Mouse (Mus musculus): ENCODE data around the gene Astn1. TPM values are rescaled to one million over a fixed set of nuclear protein-coding genes. Genes with fewer than 3 reads are reported as not detected.

Gene Astn1
- total RNA-seq, 4 experiments from 2014 or later: 0.52 to 1.3 (median 1.0) TPM

DNA sequence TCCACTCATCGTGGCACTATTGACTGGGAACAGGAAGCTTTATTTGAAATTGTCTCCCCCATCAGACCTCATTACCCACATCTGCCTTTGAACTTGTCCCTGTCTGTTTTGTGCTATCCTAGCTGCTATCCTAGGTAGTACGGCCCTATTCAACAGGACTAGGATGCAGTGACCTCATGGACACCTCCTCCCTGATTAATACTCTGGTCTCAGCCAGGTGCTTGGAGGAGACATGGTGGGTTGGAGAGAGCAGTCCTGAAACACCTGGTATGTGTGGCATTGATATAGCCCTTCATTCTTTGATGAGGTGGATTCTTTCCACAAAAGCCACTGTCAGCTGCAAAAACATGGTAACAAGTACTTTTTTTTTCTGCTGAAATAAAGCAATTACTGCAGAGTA, 52.1 kb downstream of the Astn1 start:
- no peak for DNase-seq (ENCODE audit: low spot score)

DNA sequence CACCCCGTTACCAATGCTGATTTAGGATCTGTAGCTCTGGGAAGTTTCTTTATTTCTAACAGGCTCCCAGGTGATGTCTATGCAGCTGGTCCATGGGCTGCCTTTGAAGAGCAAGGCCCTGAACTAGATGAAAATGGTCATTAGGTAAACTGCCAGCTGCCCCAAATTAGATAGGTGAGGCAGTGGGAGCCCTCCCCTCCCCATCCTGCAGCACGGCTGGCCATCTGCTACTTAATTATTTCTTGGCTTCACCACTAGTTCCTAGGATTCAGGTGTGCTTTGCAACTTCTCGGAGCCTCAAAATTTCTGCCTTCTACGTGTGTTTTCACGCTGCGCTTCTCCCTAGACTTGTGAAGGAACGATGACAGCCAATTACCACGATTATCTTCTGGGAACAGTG, 59.4 kb downstream of the Astn1 start:
- no peak for DNase-seq (ENCODE audit: low spot score)

DNA sequence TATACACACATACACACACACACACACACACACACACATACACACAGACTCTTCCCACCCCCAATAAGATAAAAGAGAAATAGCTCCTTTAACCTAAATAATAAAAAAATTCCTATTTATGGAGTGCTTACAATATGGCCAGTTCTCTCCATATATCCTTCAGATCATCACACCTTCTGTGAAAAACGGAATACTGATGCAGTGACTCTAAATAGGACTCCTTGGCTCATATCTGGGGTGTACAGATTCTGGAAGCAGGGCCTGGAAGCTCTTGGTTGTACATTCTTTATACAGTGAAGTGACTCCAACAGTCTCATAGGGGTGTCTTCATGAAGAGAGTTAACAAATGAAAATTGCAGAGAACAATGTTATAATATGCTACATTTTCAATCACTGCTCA, 60.7 kb downstream of the Astn1 start:
- no peak for DNase-seq (ENCODE audit: low spot score)

- DNase-seq (ENCODE audit: low spot score): no peak
Measured at GRCm38 (mm10) chr1:158446071-158446470, 84.0 kb downstream of the Astn1 start.

GRCm38 (mm10) chr1:158447956-158448355, 85.9 kb downstream of the Astn1 start:
- no peak for DNase-seq (ENCODE audit: low spot score)

GRCm38 (mm10) chr1:158452675-158453074, 90.6 kb downstream of the Astn1 start:
- DNase-seq (ENCODE audit: low spot score): no peak

GRCm38 (mm10) chr1:158453587-158453986, 91.5 kb downstream of the Astn1 start:
- DNase-seq (ENCODE audit: low spot score): no peak

GRCm38 (mm10) chr1:158463975-158464374, 101.9 kb downstream of the Astn1 start:
- no peak for DNase-seq (ENCODE audit: low spot score)

GRCm38 (mm10) chr1:158465286-158465685, 103.2 kb downstream of the Astn1 start:
- no peak for DNase-seq (ENCODE audit: low spot score)

DNA sequence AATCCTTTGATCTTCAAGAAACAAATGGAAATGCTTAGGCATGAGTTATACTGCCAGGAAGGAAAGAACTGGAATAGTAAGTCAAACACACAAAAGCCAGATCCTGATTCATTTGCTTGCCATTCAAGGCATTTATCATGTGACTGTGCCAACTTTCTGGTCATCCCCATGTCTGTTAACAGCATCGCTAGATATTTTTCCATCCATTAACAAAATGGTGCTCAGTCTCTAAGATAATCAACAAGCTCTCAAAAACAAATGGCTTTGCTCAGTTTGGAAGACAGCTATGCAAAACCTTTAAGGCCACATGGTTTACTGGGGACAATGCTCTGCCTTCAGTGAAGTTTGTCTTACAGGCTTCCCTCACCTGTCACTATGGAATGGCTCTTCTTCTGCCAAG, 115.8 kb downstream of the Astn1 start:
- DNase-seq (ENCODE audit: low spot score): no peak

GRCm38 (mm10) chr1:158480285-158480684, 118.2 kb downstream of the Astn1 start:
- DNase-seq (ENCODE audit: low spot score): no peak

DNA sequence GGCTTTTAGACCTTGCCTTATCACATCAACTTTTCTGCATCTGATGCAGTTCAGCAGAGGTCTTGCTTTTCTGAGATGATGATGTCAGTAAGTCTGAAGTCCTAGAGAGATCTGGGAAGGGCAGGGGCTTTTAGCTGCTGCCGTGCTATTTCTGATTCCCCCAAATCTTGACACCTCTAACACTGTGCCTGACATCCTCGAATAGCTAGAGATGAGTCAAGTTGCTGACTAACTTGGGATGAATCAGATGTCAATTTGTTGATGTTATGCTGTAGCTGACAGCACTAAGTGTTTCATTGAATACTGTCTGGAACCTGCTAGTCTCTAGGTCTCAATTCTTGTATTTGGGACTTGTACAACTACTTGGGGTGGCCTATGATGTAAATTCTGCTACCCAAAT, 121.7 kb downstream of the Astn1 start:
- DNase-seq (ENCODE audit: low spot score): no peak

DNA sequence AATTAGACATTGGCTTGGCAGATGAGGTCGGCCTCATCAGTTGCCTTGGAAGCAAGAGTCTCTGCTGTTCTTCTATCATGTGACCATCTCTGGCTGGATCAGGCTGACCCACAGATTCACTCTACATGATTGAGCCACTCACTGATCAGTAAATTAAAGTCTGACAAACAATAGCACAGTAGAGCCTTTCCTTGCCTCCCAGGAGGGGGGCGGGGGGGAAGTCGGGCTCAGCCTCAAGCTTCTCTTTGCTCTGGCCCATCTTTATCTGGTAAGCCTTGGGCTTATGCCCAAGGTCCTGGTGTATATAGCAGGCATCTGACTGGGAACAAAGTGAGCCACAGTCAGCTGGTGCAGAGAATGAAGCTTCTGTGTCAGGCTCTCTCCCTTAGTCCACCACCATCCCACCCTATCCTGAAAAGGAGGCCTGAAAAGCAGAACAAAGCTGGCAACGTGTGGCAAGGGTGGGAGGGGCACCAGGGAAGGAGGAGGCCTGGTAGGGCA, 127.5 kb downstream of the Astn1 start:
- no peak for DNase-seq (ENCODE audit: low spot score)

GRCm38 (mm10) chr1:158490175-158490574, 128.1 kb downstream of the Astn1 start:
- DNase-seq (ENCODE audit: low spot score): no peak

GRCm38 (mm10) chr1:158493289-158493688, 131.2 kb downstream of the Astn1 start:
- no peak for DNase-seq (ENCODE audit: low spot score)

- DNase-seq (ENCODE audit: low spot score): no peak
Measured at GRCm38 (mm10) chr1:158500140-158500539, 138.1 kb downstream of the Astn1 start.

DNA sequence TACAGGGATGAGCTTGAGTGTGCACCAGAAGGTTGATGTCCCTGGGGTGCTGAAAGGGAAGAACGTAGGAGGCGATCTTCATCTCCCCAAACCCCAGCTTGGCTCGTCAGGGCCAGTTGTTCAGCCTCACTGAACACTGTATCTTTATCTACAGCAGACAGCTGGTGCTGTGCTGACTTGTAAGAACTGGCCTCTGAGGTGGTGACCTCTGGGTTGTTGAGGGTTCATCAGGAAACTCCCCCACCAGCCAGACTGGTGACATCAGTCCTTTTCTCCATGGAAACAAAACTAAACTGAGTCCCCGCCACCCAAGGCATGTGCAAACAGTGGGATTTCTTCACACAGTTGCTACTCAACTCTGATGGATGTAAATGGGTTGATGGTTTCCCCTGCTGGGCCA, 138.9 kb downstream of the Astn1 start:
- peak; percentile 1 for DNase-seq (ENCODE audit: low spot score)

DNA sequence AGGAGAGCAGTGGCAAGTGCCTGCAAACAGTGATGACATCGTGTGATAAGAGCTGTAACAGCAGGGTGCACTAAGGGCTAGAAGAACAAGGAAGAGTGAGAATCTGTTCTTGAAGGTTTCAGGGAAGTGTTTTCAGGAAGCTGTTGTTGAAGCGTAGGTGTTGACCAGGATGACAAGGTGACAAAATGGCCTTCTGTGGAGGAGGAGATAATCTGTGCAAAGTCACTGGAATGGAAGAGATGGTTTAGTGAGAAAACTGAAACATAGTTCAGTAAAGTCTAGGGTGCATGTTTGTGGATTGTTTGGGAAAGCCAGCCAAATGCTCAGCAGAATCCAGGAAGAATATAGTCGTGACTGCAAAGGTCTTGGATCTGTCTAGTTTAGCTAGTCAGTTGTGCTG, 145.5 kb downstream of the Astn1 start:
- DNase-seq (ENCODE audit: low spot score): no peak

- DNase-seq (ENCODE audit: low spot score): peak; percentile 7
Measured at GRCm38 (mm10) chr1:158509112-158509855, 147.2 kb downstream of the Astn1 start.

DNA sequence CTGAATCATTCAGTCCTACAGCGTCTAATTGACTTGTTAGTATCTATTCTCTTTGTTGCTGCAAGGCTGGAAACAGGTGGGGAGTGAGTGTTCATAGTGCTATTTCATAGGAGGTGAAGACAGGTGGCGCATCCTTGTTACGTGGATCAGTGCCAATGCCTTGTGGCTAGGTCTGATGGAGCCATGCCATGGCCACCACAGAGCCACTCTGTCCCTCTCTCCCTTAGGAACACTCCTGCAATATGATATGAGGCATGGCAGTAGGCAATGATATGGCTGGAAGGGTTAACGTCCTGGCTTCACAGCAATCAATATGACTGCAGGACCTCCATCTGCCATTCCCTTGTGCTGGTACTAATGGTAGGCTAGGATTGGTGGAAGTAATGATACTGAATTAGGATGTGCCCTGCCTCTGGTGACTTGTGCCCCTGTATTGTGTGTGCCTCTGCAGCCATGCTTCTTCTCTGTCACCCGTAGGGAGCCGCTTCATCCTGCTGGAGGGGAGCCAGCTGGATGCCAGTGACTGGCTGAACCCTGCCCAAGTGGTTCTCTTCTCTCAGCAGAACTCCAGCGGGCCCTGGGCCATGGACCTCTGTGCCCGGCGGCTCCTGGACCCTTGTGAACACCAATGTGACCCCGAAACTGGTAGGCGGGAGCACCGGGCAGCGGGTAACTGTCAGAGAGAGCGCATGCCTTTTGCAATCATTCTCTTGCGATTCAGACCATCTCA, 148.6 kb downstream of the Astn1 start:
- no peak for DNase-seq (ENCODE audit: low spot score)

GRCm38 (mm10) chr1:158512089-158512488, 150.0 kb downstream of the Astn1 start:
- DNase-seq (ENCODE audit: low spot score): no peak

- DNase-seq (ENCODE audit: low spot score): no peak
Measured at GRCm38 (mm10) chr1:158512636-158513035, 150.6 kb downstream of the Astn1 start.

DNA sequence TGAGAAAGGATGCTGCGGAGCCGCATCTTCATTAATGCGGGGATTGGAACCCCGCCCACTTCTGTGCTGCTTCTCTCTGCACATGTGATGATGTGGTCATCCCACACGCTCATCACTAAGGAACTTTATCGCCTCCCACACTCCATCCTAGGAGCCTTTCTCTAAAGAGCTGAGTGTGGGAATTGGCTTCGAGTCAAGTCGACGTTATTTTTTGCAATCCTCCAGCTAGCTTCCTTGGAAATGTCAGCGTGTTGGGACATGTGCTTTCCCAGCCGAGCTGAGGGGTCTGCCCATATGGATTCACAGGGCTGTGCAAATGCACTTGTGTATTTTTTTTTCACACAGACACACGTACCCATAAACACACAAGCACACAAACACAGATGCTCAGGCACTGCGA, 151.5 kb downstream of the Astn1 start:
- peak; percentile 9 for DNase-seq (ENCODE audit: low spot score)
